Mouse (Mus musculus) c-Kit-negative CD71-positive TER-119-positive erythroid progenitor cells, embryonic 14.5 days (primary cell): ENCODE results near the gene Treml1.
A peak's percentile ranks its signal among the peaks of the same experiment; 100 is the strongest.
"Not testable (repeated sequence)": the region's sequence is repeated elsewhere in the genome, so short reads cannot be mapped to it uniquely, and the experiment has no call there.

Experiments
- DNase-seq: peaks from one replicate; pipeline ENCODE4 v3.0.0-alpha.2; 2013; ENCODE audit warnings: low read depth, low spot score

The Treml1 gene

DNA sequence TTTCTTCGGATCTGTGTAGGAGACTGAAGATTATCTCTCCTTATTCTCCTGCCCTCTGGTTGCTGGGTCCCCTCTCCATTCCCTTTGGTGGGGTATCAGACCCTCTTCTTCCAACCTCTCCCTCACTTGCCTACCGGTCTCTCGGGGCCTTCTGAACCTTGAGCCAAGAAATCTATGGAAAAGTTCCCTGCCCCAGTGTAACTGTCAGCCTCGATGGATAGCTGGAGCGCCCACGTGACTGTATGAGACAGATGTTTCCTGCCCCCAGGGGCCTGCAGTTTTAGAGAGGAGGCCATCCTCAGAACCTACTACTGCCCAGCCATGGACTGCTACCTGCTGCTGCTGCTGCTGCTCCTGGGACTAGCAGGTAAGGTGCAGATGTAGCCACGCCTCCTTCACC is at the start of gene Treml1:
Treml1 (plus strand) TSS at position 301 of the 400 bp plus-strand sequence.
- no peak for DNase-seq

DNA sequence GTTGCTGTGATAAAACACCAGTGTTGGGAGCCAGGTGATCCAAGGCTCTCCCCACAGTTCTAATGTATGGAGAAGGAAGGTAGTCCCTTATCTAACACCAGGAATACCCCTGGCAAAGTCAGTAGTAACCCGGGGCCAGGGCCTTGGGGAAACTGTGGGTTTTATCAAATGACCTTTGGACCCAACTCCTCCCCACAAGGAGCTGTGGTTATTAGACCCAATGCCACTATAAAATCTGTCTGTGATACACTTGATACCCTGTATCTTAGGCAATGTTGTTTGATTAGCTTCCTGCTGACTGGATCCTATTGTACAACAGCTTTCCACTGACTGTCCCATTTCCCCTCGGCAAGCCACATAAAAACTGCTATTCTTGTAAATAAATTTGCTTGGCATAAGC is 47.6 kb upstream of the Treml1 start:
- no peak for DNase-seq

DNA sequence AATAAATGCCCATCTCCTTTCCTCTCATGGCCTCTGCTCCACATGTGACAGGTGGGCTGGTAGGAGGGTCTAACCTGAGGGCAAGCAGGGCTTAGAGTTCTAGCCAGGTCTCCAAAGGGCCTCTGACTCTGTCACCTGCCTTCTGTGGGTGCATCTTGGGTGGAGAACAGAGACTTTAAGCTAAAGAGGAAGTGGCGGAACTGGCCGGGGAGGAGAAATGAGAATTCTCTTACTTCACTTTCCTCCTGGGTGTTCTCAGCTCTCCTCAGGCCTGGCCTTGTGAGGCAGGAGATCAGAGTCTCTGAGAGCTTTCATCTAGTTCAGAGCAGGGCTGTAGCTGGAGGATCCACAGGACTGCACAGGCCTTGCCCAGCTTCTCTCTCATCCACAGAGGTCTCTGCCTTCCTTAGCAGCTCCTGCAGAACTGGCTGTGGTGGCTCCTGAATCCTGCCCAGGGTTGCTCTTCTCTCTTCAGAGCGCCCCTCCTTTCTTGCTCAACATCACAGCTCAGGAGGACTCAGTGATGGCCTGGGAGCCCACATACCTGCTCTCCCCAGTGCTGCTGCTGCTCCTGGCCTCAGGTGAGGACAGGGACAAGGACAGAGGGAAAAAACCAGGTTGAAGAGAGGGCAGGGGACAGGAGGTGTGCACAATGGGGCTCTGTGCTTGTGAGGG is 43.7 kb upstream of the Treml1 start, which contains the start of gene B430306N03Rik:
B430306N03Rik (plus strand) TSS at position 237 of the 675 bp plus-strand sequence.
- not testable (repeated sequence) for DNase-seq

DNA sequence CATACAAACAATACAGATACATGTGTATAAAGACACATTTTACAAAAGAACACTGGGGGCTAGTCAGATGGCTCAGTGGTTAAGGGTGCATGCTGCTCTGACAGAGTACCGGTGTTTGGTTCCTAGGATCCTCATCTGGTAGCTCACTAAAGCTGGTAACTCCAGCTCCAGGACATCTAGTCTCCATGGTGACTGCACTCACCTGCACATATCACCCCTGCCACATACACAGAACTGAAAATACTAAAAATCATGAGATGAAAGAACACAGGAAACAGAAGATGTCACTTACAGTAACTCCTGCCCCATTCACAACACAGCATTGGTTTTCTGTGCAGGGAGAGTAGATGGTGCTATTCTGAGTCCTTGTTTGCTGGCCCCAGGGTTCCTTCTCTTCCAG is 41.0 kb upstream of the Treml1 start:
- no peak for DNase-seq

DNA sequence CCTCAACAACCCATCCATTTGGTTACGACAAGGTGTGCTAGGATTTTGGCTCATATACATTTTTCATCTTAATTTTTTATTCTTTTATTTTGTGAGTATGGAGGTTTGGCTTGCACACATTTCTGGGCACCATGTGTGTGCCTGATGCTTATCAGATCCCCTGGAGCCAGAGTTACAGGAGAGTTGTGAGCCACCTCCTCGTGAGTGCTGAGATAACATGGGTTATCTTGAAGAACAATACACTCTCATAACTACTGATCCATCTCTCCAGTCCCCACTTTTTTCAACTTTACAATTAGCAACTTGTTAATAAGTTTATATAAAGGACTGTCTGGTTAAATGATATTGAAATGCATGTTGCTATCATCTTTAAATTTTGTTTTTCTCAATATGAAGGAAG is 38.4 kb upstream of the Treml1 start:
- no peak for DNase-seq

DNA sequence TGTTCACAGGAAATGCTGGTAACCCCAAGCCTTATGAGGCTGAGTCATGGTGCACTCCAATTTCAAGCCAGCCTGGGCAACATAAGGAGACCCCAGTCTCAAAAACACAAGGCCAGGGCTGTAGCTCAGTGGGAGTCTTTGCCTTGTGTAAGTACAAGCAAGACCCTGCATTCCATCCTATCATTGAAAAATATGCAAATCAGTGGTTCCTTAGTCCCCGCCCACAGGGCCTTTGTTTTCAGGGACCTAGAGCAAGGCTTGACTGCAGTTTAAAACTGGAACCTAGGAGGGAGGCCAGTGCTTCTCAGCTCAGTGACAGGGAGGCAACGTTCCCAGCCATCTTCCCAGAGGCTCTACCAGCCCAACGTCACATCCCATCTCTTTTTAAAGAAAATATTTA is 36.5 kb upstream of the Treml1 start:
- DNase-seq = no peak

DNA sequence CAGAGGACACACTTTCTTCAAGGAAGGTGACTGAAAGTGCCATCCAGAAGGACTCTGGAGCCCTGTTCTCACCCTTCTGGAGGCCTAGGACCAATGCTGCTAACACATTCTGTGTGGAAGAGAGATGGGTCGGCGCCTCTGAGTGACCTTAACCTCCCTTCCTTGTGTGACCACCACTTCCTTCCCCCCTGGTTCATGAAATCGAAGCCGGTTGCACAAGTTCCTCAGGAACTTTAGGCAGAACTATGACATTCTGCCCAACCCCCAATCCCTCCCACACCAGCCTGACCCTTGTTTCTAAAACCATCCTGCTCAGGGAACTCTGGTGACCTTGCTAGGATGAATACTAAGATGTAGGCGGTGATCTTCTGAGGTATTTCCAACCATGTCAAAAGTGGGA is 35.5 kb upstream of the Treml1 start:
- DNase-seq = no peak

DNA sequence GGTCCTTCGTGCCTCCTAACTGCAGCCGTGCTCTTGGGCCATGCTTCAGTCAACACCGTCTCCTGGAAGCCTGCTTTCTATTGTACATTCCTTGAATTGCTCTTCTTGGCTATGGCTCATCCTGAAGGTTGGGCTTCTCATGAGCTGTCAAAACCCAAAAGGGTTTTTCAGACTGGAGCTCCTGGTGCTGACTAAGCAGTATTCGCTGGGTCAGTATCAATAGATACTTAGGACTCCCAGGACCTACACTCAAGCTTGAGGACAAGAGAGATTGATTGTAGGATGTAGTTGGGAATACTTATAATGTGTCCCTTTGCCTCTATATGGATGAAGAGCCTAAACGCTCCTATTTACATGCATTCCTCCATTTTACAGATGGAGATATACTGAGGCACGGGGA is 34.6 kb upstream of the Treml1 start:
- no peak for DNase-seq

DNA sequence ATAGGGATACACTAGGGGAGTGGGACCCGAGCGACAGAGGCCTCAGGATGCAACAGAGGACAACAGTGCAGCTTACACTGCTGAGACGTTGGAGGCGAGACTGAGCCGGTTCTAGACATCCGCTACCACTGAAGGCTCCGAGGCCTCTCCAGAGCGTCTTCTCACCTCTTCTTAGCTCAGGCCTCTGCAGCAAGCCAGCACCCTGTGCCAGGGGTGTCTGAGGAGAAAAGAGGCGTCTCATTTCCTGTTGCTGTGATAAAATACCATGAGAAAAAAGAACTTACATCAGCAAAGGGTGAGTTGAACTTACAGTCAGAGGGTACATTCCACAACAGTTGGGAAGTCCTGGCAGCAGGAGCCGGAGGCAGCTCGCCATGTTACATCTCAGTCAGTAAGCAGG is 34.1 kb upstream of the Treml1 start:
- DNase-seq = no peak

DNA sequence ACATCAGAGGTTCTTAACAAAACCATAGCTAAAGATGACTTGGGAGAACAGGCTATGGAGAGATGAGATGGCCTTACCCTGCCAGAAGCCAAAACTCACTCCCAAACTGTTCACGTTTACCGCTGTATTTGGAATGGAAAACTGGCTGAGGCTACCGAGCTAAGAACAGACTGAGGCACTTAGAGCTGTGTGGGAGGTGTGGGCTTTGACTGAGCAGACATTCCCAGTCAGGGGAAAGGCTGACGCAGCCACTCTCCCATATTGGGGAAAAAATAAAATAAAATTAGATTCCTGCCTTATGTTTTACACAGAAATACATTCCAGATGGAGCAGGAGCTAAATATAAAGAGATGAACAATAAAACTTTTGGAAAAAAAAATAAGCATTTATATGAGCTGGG is 33.1 kb upstream of the Treml1 start:
- DNase-seq = no peak

DNA sequence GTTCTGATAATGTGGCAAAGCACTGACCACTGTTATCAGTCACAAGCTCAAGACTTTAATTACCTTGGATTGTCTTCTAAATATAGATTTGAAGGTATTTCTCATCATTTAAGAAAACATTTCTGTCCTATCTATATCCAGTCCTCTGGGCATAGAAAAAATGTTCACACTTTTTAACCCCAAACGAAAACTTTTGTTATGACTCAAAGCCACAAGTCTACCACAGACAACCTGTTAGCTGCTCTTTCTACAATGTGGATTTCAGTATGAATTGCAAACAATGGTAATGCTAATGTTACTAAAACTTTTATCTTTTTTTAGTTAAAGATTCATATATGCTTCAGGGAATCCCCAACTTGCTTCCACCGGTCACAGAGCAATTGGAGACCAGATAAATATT is 27.2 kb upstream of the Treml1 start:
- no peak for DNase-seq

DNA sequence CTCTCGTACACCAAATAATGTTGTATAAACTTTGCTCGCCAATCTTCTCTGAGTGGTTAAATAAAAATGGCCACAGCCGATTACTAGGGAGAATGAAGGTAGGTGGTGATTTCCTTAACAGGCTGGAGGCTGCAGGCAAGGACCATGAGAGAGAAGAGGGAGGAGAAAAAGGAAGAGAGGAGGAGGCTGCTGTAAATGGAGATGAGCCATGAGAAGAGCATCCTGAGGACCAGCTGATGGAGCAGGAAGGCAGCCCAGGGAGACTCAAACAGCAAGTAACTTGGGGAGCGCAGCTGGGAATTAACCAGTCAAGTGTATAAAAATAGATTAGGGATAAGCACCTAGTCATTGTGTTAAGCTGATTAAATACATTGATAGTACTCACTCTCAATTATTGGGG is 25.5 kb upstream of the Treml1 start:
- no peak for DNase-seq

DNA sequence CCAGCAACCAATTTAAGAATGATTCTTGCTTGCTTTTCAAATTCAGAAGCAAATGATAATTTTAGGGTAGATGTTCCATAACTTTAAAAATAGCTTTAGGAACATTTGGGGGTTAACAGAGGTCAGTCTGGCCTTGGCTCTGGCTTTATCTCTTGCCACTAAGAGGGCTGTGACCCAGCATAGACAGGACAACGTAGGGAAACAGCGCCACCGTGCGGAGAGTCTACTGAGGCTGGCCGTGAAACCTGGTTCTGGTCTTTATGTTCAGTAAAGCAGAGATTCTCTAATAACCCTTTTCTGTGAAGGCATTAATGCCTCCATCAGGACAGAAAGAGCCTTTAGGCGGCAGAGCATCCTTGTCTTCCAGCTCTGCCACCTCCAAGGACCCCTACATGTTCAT is 22.9 kb upstream of the Treml1 start:
- DNase-seq = peak; percentile 72

DNA sequence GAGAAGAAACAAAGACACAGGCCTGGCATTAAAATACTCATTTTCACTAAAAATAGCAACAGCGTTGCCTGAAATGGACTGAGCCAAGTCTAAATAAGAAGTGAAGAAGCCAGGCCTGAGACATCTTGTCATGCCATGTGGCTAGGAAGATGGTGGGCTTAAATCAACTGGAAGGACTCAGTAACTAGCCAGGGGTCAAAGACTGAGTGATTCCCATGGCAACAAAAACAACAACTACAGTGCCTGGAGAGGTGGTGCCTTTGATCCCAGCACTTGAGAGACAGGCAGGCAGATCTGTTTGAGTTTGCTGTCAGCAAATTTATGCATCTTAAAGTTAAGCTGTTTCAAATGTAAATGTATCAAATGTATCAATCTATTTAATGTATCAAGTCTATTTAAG is 19.4 kb upstream of the Treml1 start:
- DNase-seq = no peak

DNA sequence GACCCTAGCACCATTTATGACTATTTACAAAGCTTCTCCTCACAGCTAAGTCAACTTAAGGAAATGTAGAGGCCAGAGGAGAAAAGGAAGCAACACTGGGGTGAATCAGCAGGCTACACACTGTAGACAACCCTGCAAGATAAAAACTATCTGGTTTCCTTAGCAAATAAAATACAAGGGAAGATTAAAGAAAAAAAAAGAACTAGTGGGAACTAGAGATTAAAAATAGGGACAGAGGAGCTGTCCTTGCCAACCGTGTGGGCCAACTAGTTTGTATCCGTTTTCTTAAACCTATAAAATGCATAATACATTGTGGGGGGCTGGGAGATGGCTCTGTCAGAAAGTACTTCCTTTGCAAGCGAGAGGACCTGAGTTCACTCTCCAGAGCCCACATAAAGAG is 17.8 kb upstream of the Treml1 start:
- DNase-seq = no peak

DNA sequence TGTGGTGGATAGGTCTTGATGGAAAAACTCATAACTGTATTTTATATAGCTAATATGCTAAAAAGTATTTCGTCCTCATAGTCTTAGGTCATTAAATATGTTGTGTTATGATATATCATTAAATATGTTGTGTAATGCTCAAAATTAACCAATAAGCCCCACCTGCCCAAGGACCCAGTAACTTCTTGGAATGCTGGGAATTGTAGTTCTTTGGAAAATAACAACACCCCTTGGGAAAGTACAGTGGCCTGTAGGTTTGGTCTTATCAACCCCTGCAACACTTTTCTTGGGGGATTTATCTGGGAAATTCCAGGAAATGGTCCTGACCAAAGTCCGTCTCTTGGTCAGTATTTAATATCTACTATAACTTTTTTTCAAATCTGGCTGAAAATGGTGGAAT is 16.7 kb upstream of the Treml1 start:
- DNase-seq = no peak

DNA sequence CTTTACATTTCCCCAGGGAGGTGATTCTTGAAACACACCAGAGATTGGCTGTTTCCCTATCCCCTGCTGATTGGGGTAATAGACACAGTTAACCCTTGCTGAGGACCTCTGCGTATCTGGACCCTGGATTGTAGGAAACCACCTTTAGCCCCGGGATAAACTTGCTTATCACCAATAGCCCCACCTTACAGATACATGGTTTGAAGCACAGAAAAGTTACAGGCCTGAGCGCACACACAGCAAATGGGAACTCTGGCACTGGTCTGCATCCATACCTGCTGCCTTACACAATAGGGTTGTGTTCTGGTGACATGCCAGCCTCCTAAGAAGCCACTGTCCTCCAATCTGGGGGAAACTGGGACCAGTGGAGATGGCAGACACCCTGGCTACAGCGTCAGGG is 13.9 kb upstream of the Treml1 start:
- DNase-seq = no peak

DNA sequence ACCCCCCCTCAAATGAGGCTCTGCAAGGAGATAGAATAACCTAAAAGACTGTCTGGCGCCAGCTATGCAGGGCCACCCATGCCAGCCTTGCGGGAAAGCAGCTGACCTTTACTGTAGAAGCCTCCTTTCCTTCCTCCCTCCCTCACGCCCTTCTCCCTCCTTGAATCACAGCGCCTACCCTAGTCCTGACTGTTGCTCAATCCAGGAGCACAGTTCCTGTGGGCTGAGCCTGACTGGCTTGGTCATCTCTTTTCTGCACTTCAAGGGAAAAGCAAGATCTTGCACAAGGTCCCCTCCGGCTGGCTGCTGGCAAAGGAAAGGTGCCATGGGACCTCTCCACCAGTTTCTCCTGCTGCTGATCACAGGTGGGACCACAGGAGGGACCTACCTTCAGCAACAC is 13.5 kb upstream of the Treml1 start, which contains the start of gene Trem2:
Trem2 (plus strand) TSS at position 171 of the 400 bp plus-strand sequence.
- no peak for DNase-seq

DNA sequence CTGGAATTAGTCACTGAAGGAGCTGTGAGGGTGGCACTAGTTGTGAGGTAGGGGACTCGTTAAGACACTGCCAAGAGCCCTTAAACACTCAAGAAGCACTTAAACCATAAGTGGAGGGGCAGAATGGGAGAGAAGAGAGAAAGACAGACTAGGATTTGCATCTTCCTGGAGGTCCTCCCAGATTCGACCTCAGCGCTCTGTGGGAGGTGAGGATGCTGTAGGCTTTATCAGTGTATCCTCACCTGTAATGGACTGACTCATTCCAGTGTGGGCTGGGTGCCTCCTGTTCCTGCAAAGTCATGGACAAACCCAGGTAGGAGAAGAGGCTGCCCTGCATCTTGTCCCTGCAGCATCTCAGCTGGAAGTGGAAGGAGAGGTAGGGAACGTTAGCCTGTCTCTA is 12.9 kb upstream of the Treml1 start:
- no peak for DNase-seq

DNA sequence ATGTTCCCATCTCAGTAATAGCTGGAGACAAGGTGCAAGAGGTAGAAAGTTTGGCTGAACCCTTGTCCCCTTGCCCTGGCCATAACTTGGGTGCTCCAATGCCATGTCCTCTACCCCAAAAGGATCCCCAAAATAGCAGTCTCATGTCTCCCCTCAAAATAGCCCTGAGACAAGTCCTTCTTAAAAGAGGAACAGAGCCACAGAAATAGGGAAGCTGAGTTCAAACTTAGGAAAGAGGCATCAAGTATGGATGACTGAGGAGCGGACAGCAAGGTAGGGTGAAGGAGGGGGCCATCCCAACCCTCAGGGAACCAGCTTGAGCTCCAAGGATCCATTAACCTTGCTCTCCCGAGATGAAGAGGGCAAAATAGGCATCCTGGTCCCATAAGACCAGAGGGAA is 12.4 kb upstream of the Treml1 start:
- no peak for DNase-seq

DNA sequence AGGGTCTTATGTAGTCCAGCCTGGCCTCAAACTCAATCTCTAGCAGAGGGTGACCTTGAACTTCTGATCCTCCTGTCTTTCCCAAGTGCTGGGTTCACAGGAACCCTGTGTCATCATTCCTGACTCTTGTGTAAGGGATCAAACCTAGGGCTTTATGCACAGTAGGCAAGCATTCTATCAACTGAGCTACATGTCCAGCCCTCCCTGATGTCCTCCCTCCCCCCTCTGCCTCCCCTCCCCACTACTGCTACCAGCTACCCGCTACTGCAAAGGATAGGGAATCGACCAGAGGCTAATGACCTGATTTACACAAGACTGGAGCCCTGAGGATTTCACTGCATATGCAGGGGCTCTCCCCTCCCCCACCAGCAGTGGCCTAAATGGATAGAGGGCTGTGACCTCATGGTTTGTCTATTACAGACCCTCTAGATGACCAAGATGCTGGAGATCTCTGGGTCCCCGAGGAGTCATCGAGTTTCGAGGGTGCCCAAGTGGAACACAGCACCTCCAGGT is 9.0 kb upstream of the Treml1 start:
- no peak for DNase-seq

DNA sequence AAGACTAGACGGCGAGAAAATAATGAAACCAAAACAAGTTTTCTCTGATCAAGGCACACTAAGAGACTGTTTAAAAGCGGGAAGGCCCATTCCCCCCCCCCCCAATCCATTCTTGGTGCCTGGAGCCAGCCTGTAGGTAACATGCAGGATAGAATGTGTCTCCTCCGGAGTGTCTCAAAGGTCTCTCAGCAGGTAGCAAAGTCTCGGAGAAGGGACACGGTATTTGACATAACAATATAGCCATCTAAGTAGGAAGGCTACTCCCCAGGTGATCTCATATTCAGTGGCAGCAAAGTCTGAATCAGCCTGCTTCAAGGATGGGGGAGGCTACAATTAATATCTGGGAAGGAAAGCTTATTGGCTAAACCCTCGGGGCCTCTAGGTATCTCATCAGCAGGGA is 6.7 kb upstream of the Treml1 start:
- DNase-seq = not testable (repeated sequence)

DNA sequence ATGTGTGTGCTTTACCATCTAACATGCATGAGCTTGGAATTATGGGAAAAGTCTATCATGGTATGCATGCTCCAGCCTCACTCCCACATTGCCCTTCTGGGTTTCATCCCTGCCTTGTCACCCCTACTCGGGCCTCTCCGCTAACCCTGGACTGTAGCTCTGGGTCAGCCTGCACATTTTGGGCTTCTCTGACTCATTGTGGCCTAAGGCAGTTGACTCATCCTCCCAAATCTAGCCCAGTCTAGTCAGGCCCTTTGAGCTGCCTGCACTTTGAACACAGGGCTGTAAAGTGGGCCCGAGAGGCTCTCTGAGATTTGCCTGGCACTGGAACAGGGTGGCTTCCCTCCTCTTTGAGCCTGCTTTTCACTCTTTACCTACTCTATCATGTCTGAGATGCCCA is 3.9 kb upstream of the Treml1 start:
- DNase-seq = no peak

DNA sequence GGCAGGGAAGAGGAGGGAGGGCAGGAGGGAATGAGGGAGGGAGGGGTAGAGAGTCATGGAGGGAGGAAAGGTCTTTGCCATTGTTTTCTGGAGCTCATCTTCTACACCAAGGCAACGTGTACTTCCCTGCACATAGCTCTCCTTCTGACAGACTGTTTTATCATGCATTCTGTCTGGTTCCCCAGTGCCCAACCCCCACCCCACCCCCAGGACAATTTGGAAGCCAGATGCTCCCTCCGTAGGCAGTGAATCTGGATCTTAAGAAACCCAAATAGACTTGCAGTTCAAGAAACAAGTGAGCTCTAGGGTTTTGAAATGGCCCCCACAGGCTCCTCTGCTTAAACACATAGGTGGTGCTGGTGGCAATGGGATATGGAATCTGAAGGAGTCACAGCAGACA is 1.8 kb upstream of the Treml1 start:
- DNase-seq = no peak
